Mouse (Mus musculus): ENCODE data around the gene Galnt18.
A peak's percentile ranks its signal among the peaks of the same experiment; 100 is the strongest.

Gene Galnt18

GRCm38 (mm10) chr7:111456007-111456406 is 323.8 kb downstream of the Galnt18 start:
- DNase-seq = no peak

GRCm38 (mm10) chr7:111455541-111455940 is 324.2 kb downstream of the Galnt18 start:
- DNase-seq = no peak

- peak in 1 of 2 experiments; percentile 27 for DNase-seq
These were observed 327.8 kb downstream of the Galnt18 start for GRCm38 (mm10) chr7:111452000-111452399.

- DNase-seq = no peak
These were observed 329.3 kb downstream of the Galnt18 start for GRCm38 (mm10) chr7:111450286-111451095.

- DNase-seq = no peak
These were observed 346.6 kb downstream of the Galnt18 start for GRCm38 (mm10) chr7:111433173-111433572.

GRCm38 (mm10) chr7:111427392-111427791 is 352.4 kb downstream of the Galnt18 start:
- DNase-seq = no peak

Measured in lung, postnatal 4 days (tissue).